Mouse (Mus musculus) CD4-positive, CD25-positive, alpha-beta regulatory T cell, adult 2 months (primary cell): ENCODE results near the gene Mcpt4.
"Not testable (repeated sequence)": the region's sequence is repeated elsewhere in the genome, so short reads cannot be mapped to it uniquely, and the experiment has no call there.

Experiments
- DNase-seq: peaks from one replicate; pipeline ENCODE4 v3.0.0-alpha.2; 2012; ENCODE audit warnings: low read depth, low spot score

The Mcpt4 gene

DNA sequence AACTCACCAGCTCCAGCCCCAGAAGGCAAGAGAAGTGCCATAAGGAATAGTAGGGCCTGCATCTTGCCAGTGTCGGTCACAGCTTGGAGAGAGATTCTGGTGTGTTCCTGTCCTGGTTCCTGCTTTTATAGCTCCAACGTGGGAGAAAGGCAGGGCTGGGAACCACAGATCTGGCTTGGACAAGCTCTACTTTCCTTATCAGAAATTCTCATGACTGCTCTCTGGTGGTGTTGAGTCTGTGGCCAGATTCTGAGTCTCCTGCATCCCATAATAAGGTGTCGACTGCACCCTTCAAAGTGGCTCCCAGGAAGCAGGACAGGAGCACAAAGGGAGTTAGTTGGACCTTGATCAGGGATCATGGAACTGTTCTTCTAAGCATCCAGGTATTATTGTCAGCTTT, at the start of gene Mcpt4:
Gene Mcpt4, minus strand, starts transcription at position 101 of the 400 bp plus-strand sequence.
- DNase-seq: not testable (repeated sequence)

DNA sequence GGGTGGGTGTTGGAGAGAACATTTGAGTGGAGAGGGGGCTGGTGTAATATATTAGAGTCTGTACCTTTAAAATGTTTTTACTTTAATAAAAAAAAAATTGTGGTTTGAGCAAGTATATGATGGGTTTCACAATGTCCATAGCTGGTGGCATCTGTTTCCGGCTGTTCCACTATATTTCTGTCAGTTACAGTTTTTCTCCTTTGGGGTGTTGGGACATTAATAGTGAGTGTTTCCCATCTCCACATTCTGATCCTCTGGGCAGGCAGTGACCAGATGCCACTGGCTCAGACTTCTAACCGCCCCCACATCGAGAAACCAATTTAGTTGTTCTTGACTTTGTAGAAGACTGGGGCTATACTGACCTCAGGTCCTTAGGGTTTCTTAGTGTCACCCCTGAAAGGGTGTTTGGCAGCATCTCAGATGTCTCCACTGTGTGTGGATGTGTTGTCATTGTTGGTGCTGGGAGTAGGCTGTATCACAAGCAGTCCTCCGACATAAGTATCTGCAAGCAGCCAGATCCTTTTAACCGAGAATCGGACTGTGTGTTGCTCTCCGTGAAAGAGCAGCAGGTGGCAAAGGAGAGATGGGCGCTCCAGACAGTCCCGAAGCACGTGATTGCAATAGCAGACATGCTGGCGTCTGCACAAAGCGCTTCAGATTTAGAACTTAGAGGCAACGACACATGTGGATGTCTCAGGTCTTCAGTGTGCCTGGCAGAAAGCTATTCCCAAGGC, 43.5 kb upstream of the Mcpt4 start:
- DNase-seq: no peak

GRCm38 (mm10) chr14:56105016-56105415, 42.9 kb upstream of the Mcpt4 start:
- no peak for DNase-seq

DNA sequence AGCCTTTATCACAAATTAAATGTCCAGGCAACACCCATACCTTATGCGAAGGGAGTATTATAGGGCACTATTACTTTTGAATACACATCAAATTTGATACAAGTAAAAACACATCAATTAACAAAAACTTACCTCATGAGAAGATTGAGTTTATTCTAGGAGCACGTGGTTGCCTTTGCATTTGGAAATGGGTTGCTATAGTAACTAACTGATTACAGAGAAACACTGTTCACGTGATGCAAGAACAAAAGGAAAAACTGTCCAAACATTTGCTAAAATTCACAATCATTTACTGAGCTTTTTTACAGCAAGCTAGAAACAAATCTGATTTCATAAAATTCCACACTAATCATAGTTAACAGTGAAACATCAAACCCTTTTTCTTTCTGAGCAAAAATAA, 41.3 kb upstream of the Mcpt4 start:
- DNase-seq: no peak

DNA sequence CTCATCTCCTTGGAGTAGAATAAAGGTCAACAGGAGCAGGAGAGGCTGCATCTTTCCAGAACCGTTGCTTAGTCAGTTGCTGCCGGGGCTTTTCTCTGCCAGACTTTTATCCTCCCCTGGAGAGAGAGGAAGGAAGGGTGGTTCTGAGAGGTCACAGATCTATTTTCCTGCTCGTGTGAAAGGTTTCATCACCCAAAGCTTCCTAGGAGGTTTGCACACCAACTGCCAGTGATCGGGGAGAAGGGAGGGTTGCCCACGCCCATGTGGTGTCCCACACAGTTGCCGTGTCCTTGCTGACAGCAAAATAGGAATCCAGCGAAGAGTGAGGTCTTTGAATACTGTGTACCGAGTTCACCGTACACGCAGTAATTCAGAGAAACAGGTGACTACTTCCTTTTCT, 40.3 kb upstream of the Mcpt4 start, which contains the start of gene Ctsg:
Gene Ctsg, minus strand, starts transcription at position 189 of the 400 bp plus-strand sequence.
- DNase-seq: no peak

DNA sequence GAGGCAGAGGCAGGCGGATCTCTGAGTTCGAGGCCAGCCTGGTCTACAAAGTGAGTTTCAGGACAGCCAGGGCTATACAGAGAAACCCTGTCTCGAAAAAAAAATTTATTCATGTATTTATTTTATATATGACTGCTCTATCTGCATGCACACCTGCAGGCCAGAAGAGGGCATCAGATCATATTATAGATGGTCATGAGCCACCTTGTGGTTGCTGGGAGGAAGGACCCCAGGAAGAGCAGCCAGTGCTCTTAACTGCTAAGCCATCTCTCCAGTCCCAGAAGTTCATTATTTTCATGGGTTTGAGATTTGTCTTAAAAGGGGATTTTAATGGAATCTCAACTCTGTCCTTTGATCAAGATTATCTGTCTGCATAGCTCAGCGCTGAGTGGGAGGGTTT, 36.8 kb upstream of the Mcpt4 start:
- peak; percentile 43 for DNase-seq

DNA sequence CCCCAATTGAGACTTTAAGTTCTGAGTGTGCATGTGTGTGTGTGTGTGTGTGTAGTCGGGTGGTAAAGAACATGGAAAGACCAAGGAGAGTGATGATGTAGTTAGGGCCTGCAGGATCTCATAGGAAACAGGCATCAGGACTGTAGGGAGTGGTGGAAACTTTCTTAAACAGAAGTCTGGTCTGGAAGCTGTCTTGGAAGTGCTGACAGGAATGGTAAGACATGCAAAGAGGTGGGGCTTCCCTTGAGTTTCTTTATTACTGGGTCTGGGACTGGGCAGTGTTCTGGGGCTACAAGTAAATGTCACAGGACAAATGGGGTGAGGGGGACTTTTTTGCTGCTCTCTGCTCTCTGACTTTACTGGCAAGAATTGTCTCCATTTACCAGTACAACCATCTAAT, 35.5 kb upstream of the Mcpt4 start:
- DNase-seq: no peak

GRCm38 (mm10) chr14:56093353-56093752, 31.2 kb upstream of the Mcpt4 start:
- no peak for DNase-seq

- no peak for DNase-seq
These were observed 24.6 kb upstream of the Mcpt4 start for GRCm38 (mm10) chr14:56086711-56087110.

GRCm38 (mm10) chr14:56085167-56085566, 23.1 kb upstream of the Mcpt4 start, which contains the start of gene Mcpt8:
TSS of gene Mcpt8 (minus strand) at chr14:56085273.
- DNase-seq: no peak

DNA sequence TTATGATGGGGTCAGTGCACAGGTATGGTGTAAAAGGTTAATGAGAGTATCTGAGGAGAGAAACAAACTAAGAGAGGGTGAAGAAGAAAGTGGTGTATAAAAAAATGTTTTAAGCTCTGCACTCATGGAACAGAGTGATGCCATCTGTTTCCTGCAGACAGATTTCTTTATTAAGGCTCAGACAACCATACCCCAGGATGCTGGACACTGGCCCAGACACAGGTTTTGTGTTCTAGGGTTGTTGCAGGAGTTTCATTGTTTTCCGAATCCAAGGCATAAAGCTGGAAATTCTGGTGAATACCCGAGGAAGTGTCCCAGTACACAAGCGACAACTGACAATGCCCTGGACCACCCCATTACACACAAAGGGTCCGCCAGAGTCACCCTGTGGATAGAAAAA, 19.9 kb upstream of the Mcpt4 start:
- no peak for DNase-seq

DNA sequence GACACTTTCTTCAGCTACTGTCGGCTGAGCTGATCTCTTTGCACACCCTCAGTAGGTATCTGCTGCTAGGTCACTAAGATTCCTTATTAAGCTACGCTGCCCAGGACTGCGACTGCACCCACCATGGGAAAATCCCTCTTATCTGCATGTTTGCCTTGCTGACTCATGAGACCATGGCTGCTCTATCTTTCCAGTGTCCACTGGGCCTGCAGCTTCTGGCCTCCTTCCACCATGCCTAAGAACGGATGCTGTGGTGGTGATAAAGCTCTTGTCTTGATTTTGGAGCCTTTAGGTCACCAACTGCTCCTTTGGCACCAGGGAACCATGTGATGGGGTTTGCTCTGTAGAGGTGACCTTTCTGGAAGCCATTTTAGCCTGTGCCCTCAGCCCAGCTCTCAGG, 4.4 kb downstream of the Mcpt4 start:
- no peak for DNase-seq

DNA sequence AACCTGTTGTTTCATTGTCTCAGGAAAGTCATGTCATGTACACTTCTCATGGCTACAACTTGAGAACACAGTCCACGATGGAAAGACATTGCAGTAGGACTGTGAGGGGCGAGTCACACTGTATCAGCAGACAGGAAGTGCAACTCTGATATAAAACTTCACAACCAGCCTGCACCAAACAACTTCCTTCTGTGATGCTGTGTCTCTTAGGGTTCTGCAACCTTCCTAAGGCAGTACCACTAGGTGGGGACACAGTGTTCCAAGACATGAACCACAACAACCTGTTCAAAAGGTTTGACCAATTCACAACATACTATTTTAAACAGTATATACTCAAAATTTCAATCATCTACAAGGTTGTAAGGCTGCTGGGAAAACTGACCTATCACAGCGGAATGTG, 6.7 kb downstream of the Mcpt4 start:
- DNase-seq: no peak

- not testable (repeated sequence) for DNase-seq
These were observed 20.3 kb downstream of the Mcpt4 start, which contains the start of gene Mcpt2 for GRCm38 (mm10) chr14:56041792-56042191. TSS of gene Mcpt2 (plus strand) at chr14:56042041.

- DNase-seq: no peak
These were observed 27.7 kb downstream of the Mcpt4 start for GRCm38 (mm10) chr14:56034433-56034832.

- not testable (repeated sequence) for DNase-seq
These were observed 31.7 kb downstream of the Mcpt4 start, which contains the start of gene Mcpt9 for GRCm38 (mm10) chr14:56030395-56030794. TSS of gene Mcpt9 (minus strand) at chr14:56030495.

- not testable (repeated sequence) for DNase-seq
These were observed 40.8 kb downstream of the Mcpt4 start for GRCm38 (mm10) chr14:56021305-56021704.

DNA sequence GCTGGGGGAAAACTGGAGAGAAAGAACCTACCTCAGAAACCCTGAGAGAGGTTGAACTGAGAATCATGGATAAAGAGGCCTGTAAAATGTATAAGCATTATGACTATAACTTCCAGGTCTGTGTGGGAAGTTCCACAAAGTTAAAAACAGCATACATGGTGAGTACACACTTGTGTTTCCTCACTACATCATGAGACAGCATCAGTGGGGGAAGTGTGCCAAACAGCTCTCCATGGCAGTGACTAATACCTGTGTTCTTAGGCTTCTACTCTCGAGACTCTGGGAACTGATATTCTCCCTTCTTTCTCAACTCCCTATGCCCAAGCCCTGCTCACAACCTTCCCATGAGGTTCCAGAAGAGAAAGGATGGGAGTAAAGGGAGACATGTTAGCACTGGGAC, 42.7 kb downstream of the Mcpt4 start:
- no peak for DNase-seq

DNA sequence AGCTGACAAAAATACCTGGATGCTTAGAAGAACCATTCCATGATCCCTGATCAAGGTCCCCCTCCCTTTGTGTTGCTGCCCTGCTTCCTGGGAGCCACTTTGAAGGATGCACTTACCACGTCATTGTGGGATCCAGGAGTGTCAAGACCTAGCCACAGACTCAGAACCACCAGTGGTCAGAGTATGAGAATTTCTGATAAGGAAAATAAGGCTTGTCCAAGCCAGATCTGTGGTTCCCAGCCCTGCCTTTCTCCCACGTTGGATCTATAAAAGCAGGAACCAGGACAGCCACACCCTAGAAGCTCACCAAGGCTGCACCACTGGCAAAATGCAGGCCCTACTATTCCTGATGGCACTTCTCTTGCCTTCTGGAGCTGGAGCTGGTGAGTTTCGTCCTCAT, 44.4 kb downstream of the Mcpt4 start, which contains the start of gene Mcpt1:
Gene Mcpt1, plus strand, starts transcription at position 301 of the 400 bp plus-strand sequence.
- DNase-seq: not testable (repeated sequence)

GRCm38 (mm10) chr14:56013924-56014323, 48.2 kb downstream of the Mcpt4 start:
- DNase-seq: no peak

DNA sequence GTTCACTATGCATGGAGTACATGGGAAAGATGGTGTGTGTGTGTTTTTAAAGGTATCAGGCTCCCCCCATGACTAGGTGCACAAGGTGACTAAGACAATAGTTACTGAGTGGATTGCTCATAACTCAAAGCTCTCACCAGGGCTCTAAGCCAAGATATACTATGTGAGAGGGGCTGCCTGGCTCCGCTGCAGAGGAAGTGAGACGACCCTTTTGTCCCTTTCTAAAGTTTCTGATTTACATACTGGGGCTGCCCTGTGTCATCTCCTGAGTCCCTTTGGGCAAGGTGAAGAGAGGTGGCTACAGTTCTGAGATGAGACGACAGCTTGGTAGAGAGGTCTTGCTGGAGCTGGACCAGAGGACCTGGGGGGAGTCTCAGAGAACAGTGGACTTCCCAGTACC, 49.0 kb downstream of the Mcpt4 start:
- no peak for DNase-seq
